Mouse (Mus musculus): ENCODE data around the gene Ccdc77. TPM values are rescaled to one million over a fixed set of nuclear protein-coding genes. Genes with fewer than 3 reads are reported as not detected.

Ccdc77 gene
- polyA plus RNA-seq, 1 experiment from 2014 or later, result 19.6 TPM

DNA sequence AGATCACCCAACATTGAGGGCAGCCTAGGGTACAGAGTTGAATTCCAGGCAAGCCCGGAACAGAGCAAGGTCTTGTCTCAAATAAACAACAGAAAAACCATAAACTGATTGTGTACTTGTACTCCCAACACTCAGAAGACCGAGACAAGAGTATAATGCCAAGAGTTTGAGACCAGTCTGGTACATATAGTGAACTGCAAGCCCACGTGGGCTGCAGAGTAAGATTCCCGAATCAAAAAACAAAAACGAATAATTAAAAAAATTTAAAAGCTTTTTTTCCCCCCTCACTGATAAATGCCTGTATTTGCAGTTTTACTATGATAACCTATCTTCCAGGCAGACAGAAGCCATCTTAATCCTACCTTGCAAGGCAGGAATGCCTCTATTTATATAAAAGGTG, 7.7 kb downstream of the Ccdc77 start:
- Histone ChIP-seq H3K27ac (no peak overlapping the region), H3K9me3 (no peaks in the 10 kb centered on the region), H3K4me1 (peaks cover 8% of the 10 kb centered on the region), H3K4me2 (replicated peaks) (peak overlapping the region; percentile 65), H3K27me3 (replicated peaks) (no peaks in the 10 kb centered on the region), H3K36me3 (no peaks in the 10 kb centered on the region), H3K4me3 (peak overlapping the region; percentile 43), H3K9ac (peak overlapping the region; percentile 52)
- 35% methylated on average over 5 of the region's 5 CpGs for WGBS
- ATAC-seq (ENCODE audit: low FRiP score, low read depth), result no peak; the same call in 1 of the 2 replicates

DNA sequence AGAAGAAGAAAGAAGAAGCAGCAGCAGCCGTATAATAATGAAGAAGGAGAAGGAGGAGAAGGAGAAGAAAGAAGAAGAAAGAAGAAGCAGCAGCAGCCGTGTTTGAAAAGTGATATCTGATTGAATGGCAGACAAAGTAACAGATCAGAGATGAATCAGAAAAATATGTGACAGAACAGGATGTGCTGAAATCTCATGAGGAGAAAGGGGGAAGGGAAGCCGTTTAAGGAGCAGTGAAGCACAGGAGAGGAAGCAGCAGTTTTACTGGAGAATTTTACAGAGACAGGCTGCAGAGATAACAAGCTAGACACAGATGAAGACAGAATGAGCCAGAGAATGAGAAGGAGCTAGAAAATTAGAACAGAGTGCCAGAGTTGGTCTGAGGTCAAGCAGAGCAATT, 15.2 kb downstream of the Ccdc77 start:
- Histone ChIP-seq H3K27me3 (replicated peaks) (no peaks in the 10 kb centered on the region), H3K9ac (no peak overlapping the region), H3K27ac (no peak overlapping the region), H3K36me3 (peaks cover 47% of the 10 kb centered on the region), H3K9me3 (no peaks in the 10 kb centered on the region), H3K4me2 (replicated peaks) (no peak overlapping the region), H3K4me1 (no peaks in the 10 kb centered on the region), H3K4me3 (no peak overlapping the region)
- 94% methylated on average over 3 of the region's 3 CpGs for WGBS
- no peak for ATAC-seq (ENCODE audit: low FRiP score, low read depth)

DNA sequence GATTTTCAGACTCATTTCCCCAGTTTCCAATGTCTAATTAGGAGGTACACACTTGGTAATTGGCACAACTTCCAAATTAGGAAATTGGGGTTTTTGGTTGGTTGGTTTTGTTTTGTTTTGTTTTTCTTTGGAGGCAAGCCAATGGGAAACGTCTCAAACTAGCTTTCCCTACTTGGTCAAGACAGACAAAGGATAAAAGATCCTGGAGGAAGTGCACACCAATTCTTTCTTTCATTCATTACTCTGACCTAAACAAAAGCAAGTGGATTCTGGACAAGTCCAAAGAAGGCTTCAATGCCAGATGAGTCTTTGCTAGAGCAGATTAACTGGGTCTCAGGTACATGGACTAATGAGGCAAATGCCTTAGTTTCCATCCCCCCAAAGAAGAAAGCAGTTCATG, 20.2 kb downstream of the Ccdc77 start:
- 80% methylated on average over 1 of the region's 1 CpGs for WGBS
- no peak for ATAC-seq (ENCODE audit: low FRiP score, low read depth)

GRCm38 (mm10) chr6:120332351-120332750, 31.8 kb downstream of the Ccdc77 start:
- no peak overlapping the region for H3K4me3 ChIP-seq
- no peaks in the 10 kb centered on the region for H3K4me1 ChIP-seq
- no peak for ATAC-seq (ENCODE audit: low FRiP score, low read depth)
- no peaks in the 10 kb centered on the region for H3K9me3 ChIP-seq
- H3K36me3 ChIP-seq, result peaks cover 73% of the 10 kb centered on the region
- H3K27me3 ChIP-seq (replicated peaks), result no peaks in the 10 kb centered on the region
- no peak overlapping the region for H3K4me2 ChIP-seq (replicated peaks)
- 85% methylated on average over 2 of the region's 2 CpGs for WGBS
- H3K27ac ChIP-seq, result no peak overlapping the region
- no peak overlapping the region for H3K9ac ChIP-seq

More for the DNA sequence above, 20.2 kb downstream of the Ccdc77 start:
- no peak overlapping the region for H3K9ac ChIP-seq
- H3K36me3 ChIP-seq, result peaks cover 60% of the 10 kb centered on the region
- H3K4me2 ChIP-seq (replicated peaks), result no peak overlapping the region
- no peak overlapping the region for H3K27ac ChIP-seq
- no peaks in the 10 kb centered on the region for H3K4me1 ChIP-seq
- H3K27me3 ChIP-seq (replicated peaks), result no peaks in the 10 kb centered on the region
- H3K4me3 ChIP-seq, result no peak overlapping the region
- no peaks in the 10 kb centered on the region for H3K9me3 ChIP-seq

- 32% methylated on average over 6 of the region's 6 CpGs for WGBS
- Histone ChIP-seq H3K9me3 (no peaks in the 10 kb centered on the region), H3K4me3 (no peak overlapping the region), H3K27ac (no peak overlapping the region), H3K4me1 (no peaks in the 10 kb centered on the region), H3K36me3 (peaks cover 18% of the 10 kb centered on the region), H3K4me2 (replicated peaks) (no peak overlapping the region), H3K9ac (no peak overlapping the region), H3K27me3 (replicated peaks) (no peaks in the 10 kb centered on the region)
- peak; percentile 29; the same call in 1 of the 2 replicates for ATAC-seq (ENCODE audit: low FRiP score, low read depth)
Observed at GRCm38 (mm10) chr6:120324295-120324927, 39.8 kb downstream of the Ccdc77 start.

DNA sequence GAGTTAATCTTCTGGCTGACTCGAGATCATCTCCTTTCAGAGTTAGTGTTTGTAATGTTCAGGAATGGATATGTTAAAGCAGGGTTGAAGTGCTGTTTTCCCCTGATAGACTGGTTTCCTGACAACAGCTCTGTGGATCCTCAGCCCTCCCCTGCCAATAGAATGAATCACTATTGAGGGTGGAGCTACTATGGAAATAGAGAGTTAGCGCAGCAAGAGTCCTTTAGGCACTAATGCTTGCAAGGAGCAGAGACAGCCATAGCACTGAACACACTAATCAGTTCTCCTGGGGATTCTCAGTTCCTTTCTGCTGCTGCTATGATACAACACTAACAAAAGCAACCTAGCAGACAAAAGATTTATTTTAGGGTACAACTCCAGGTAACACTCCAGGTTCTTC, 43.8 kb downstream of the Ccdc77 start:
- Histone ChIP-seq H3K27me3 (replicated peaks) (no peaks in the 10 kb centered on the region), H3K27ac (no peak overlapping the region), H3K4me3 (no peak overlapping the region), H3K4me2 (replicated peaks) (no peak overlapping the region), H3K9me3 (no peaks in the 10 kb centered on the region), H3K9ac (no peak overlapping the region), H3K36me3 (peaks cover 7% of the 10 kb centered on the region; the same call in 1 of the 2 replicates), H3K4me1 (no peaks in the 10 kb centered on the region)
- WGBS, result 80% methylated on average over 2 of the region's 2 CpGs
- no peak for ATAC-seq (ENCODE audit: low FRiP score, low read depth)

GRCm38 (mm10) chr6:120319129-120319528, 45.0 kb downstream of the Ccdc77 start:
- Histone ChIP-seq H3K4me1 (no peaks in the 10 kb centered on the region), H3K4me3 (no peak overlapping the region), H3K36me3 (no peaks in the 10 kb centered on the region), H3K9me3 (no peaks in the 10 kb centered on the region), H3K9ac (no peak overlapping the region), H3K27ac (no peak overlapping the region), H3K27me3 (replicated peaks) (no peaks in the 10 kb centered on the region), H3K4me2 (replicated peaks) (no peak overlapping the region)
- no peak for ATAC-seq (ENCODE audit: low FRiP score, low read depth)
- WGBS, result 93% methylated on average over 9 of the region's 9 CpGs

GRCm38 (mm10) chr6:120318303-120318940, 45.8 kb downstream of the Ccdc77 start:
- ATAC-seq (ENCODE audit: low FRiP score, low read depth), result no peak
- no peaks in the 10 kb centered on the region for H3K9me3 ChIP-seq
- H3K27ac ChIP-seq, result no peak overlapping the region
- H3K4me1 ChIP-seq, result no peaks in the 10 kb centered on the region
- no peak overlapping the region for H3K9ac ChIP-seq
- no peaks in the 10 kb centered on the region for H3K36me3 ChIP-seq
- H3K27me3 ChIP-seq (replicated peaks), result no peaks in the 10 kb centered on the region
- 52% methylated on average over 11 of the region's 11 CpGs for WGBS
- H3K4me3 ChIP-seq, result no peak overlapping the region
- no peak overlapping the region for H3K4me2 ChIP-seq (replicated peaks)

DNA sequence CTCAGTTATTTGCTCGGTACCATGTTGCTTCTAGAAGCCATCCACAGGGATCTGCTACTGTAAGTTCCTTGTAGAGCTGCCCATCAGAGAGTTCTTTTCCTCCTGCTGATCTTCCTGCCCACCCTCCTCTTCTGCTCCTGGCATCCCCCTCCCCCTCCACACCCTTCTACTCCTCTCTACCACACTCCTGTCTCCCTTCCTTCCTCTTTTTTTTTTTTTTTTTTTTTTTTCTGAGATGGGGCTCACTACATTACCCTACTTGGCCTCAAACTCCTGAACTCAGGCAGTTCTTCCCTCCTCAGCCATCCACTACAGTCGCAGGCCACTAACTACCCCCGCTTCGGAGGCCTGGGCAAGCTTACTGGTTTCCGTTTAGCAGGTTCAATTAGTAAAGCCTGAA, 51.7 kb downstream of the Ccdc77 start:
- ATAC-seq (ENCODE audit: low FRiP score, low read depth), result no peak
- no peaks in the 10 kb centered on the region for H3K27me3 ChIP-seq (replicated peaks)
- H3K4me2 ChIP-seq (replicated peaks), result no peak overlapping the region
- no peak overlapping the region for H3K4me3 ChIP-seq
- no peaks in the 10 kb centered on the region for H3K9me3 ChIP-seq
- no peak overlapping the region for H3K9ac ChIP-seq
- 76% methylated on average over 5 of the region's 5 CpGs for WGBS
- H3K4me1 ChIP-seq, result no peaks in the 10 kb centered on the region
- H3K27ac ChIP-seq, result no peak overlapping the region
- no peaks in the 10 kb centered on the region for H3K36me3 ChIP-seq

DNA sequence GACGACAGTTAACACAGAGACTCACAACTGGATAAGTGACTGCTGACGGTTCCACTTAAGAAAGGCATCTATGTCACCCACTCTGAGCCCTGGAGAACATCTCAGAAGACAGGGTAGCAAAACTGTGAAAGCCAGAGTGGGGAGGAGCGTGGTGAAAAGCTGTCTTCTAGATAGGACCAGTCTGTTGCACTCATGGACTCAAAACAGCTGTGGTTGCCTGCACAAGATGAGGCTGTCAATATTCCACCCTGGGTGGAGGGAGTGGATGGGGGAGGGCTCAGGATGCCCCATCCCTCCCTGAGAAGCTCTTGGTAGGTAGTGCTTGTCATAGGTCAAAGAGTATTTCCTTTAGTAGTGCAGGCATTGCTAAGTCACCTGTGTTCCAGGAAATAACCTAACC, 54.4 kb downstream of the Ccdc77 start:
- no peaks in the 10 kb centered on the region for H3K4me1 ChIP-seq
- no peak for ATAC-seq (ENCODE audit: low FRiP score, low read depth)
- no peaks in the 10 kb centered on the region for H3K9me3 ChIP-seq
- no peaks in the 10 kb centered on the region for H3K27me3 ChIP-seq (replicated peaks)
- H3K4me2 ChIP-seq (replicated peaks), result no peak overlapping the region
- 0 out of 2 replicates have a peak overlapping the region, but pooled peaks have one; percentile 13 for H3K9ac ChIP-seq
- no peak overlapping the region for H3K4me3 ChIP-seq
- 61% methylated on average over 3 of the region's 3 CpGs for WGBS
- H3K36me3 ChIP-seq, result no peaks in the 10 kb centered on the region
- no peak overlapping the region for H3K27ac ChIP-seq

DNA sequence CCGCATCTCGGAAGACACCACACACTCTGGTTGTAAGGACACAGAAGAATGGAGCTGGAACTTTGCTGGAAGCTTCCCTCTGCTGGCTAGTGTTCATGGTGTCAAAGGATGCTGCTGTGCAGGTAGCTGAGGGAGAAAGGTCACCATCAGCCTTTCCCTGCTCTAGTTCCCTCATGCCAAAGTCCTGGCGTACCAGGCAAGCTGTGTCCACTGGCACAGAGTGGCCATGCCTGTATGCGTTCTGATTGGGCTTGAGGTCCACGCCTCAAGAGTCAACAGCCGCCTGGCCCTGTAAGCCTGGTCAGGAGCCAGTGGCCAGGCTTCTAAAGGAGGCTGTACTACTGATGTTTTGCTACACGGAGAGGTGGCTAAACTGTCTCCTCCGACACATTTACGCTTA, 54.8 kb downstream of the Ccdc77 start:
- Histone ChIP-seq H3K9me3 (no peaks in the 10 kb centered on the region), H3K4me2 (replicated peaks) (no peak overlapping the region), H3K27me3 (replicated peaks) (no peaks in the 10 kb centered on the region), H3K4me3 (no peak overlapping the region), H3K27ac (no peak overlapping the region), H3K4me1 (no peaks in the 10 kb centered on the region), H3K9ac (0 out of 2 replicates have a peak overlapping the region, but pooled peaks have one; percentile 13), H3K36me3 (no peaks in the 10 kb centered on the region)
- ATAC-seq (ENCODE audit: low FRiP score, low read depth), result no peak
- whole genome bisulfite sequencing, result 66% methylated on average over 9 of the region's 9 CpGs

DNA sequence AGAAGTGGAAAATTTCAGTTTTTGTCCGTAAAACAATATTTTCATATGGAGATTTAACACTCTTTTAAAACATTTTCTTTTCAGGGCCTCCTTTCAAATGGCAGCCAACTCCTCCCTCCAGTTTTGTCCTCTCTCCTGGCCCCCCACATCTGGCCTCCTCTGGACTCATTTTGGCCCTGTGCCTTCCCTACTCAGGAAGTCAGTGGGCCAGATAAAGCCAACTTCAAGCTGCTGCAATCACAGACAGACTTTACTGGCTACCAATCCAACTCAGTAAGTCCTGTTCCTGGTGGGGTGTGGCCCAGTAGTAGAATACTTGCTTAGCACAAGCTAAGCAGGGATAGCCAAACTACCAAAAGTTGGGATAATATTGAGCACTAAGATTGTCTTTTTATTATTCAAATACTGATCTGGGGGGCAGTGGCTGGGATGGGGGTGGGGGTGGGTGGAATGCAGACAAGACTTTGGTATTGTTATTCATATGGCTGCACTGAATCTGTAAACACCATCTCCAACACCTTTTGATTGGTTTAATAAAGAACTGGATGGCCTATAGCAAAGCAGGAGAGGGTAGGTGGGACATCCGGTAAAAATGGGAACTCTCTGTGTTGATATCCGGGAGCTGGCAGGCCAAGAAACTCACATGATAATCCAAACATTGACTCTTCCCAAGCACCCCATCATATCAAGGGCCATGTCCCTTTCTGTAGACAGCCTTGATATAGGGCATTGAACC, 57.1 kb downstream of the Ccdc77 start:
- H3K4me3 ChIP-seq, result no peak overlapping the region
- no peaks in the 10 kb centered on the region for H3K9me3 ChIP-seq
- H3K9ac ChIP-seq, result no peak overlapping the region
- H3K27ac ChIP-seq, result no peak overlapping the region
- no peaks in the 10 kb centered on the region for H3K27me3 ChIP-seq (replicated peaks)
- 80% methylated on average over 3 of the region's 3 CpGs for WGBS
- no peaks in the 10 kb centered on the region for H3K36me3 ChIP-seq
- no peaks in the 10 kb centered on the region for H3K4me1 ChIP-seq
- ATAC-seq (ENCODE audit: low FRiP score, low read depth), result no peak
- H3K4me2 ChIP-seq (replicated peaks), result no peak overlapping the region
